Mouse (Mus musculus) MEL (cell line): ENCODE results near the gene Chd3.
A peak's percentile ranks its signal among the peaks of the same experiment; 100 is the strongest.

Experiments
- CHD1 ChIP-seq: IDR thresholded peaks from 2 replicates; pipeline ENCODE4 v1.6.1; 2012; ENCODE audit warnings: low read depth, mild to moderate bottlenecking, inconsistent platforms, low read length, improper control_type of control experiment
- CTCF ChIP-seq, 3 experiments: IDR thresholded peaks in 2 of 3; conservative IDR thresholded peaks in 1 of 3; 2 replicates each; pipeline ENCODE4 v1.5.1; 2011 to 2012; ENCODE audit warnings: low read length in 3 of 3, low read depth in 2 of 3, mild to moderate bottlenecking in 2 of 3, improper control_type of control experiment in 1 of 3, inconsistent platforms in 1 of 3, mixed read lengths in 1 of 3, moderate library complexity in 1 of 3; ENCODE audit not compliant: control insufficient read depth in 1 of 3, insufficient read depth in 1 of 3, poor library complexity in 1 of 3, severe bottlenecking in 1 of 3
- EP300 ChIP-seq, 2 experiments: IDR thresholded peaks; 2 replicates each; pipeline ENCODE4 v1.6.1; 2011; ENCODE audit warnings: improper control_type of control experiment in 2 of 2, low read length in 2 of 2, low read depth in 1 of 2, mild to moderate bottlenecking in 1 of 2
- ETS1 ChIP-seq: IDR thresholded peaks from 2 replicates; pipeline ENCODE4 v1.6.1; 2012; ENCODE audit warnings: low read depth, mild to moderate bottlenecking, inconsistent platforms, low read length, improper control_type of control experiment, moderate library complexity
- JUND ChIP-seq: IDR thresholded peaks from 2 replicates; pipeline ENCODE4 v1.6.1; 2011; ENCODE audit warnings: low read depth, mild to moderate bottlenecking, improper control_type of control experiment, low read length
- MEF2A ChIP-seq: IDR thresholded peaks from 2 replicates; pipeline ENCODE4 v1.6.1; 2014; ENCODE audit warnings: low read depth, mild to moderate bottlenecking, inconsistent platforms, low read length, improper control_type of control experiment; ENCODE audit not compliant: poor library complexity, insufficient replicate concordance, severe bottlenecking; ENCODE audit errors: extremely low read depth
- POLR2A ChIP-seq, 2 experiments: IDR thresholded peaks; 2 replicates each; pipeline ENCODE4 v1.6.1; 2011 to 2012; ENCODE audit warnings: low read length in 2 of 2, mild to moderate bottlenecking in 2 of 2, control low read depth in 1 of 2, improper control_type of control experiment in 1 of 2, low read depth in 1 of 2, moderate library complexity in 1 of 2; ENCODE audit not compliant: control insufficient read depth in 1 of 2, insufficient read depth in 1 of 2, poor library complexity in 1 of 2
- POLR2AphosphoS2 ChIP-seq: IDR thresholded peaks from 2 replicates; pipeline ENCODE4 v1.6.1; 2011; ENCODE audit warnings: low read length, improper control_type of control experiment
- RAD21 ChIP-seq: IDR thresholded peaks from 2 replicates; pipeline ENCODE4 v1.6.1; 2011; ENCODE audit warnings: mild to moderate bottlenecking, low read depth, low read length, improper control_type of control experiment
- TAL1 ChIP-seq: IDR thresholded peaks from 2 replicates; pipeline ENCODE4 v1.6.1; 2012; ENCODE audit warnings: mild to moderate bottlenecking, inconsistent platforms, low read length, moderate library complexity, mixed read lengths
- USF1 ChIP-seq: IDR thresholded peaks from 2 replicates; pipeline ENCODE4 v1.6.1; 2014; ENCODE audit warnings: low read depth, mild to moderate bottlenecking, inconsistent platforms, low read length, improper control_type of control experiment, moderate library complexity
- ZNF384 ChIP-seq: IDR thresholded peaks from 2 replicates; pipeline ENCODE4 v1.6.1; 2012; ENCODE audit warnings: low read depth, mild to moderate bottlenecking, inconsistent platforms, low read length, improper control_type of control experiment

- TF ChIP-seq JUND (no peak), CTCF (IDR thresholded peaks at IDR 0.05 in 2 of 3, conservative IDR thresholded peaks at IDR 0.05 in 1 of 3; ENCODE audit: control insufficient read depth in 1 of 3, insufficient read depth in 1 of 3, low read depth in 2 of 3, low read length in 3 of 3, poor library complexity in 1 of 3, severe bottlenecking in 1 of 3) (no peak), ZNF384 (0 out of 2 replicates have a peak, but pooled peaks have one; percentile 31), USF1 (no peak), ETS1 (no peak), RAD21 (no peak), TAL1 (no peak), POLR2AphosphoS2 (no peak), POLR2A (IDR thresholded peaks at IDR 0.05; ENCODE audit: control insufficient read depth in 1 of 2, insufficient read depth in 1 of 2, low read depth in 1 of 2, low read length in 2 of 2, poor library complexity in 1 of 2) (no peak), CHD1 (0 out of 2 replicates have a peak, but pooled peaks have one; percentile 87), EP300 (IDR thresholded peaks at IDR 0.05; ENCODE audit: low read depth in 1 of 2, low read length in 2 of 2) (no peak), MEF2A (no peak)
Observed at GRCm38 (mm10) chr11:69322693-69323471, 46.3 kb downstream of the Chd3 start.
